9 mouse cellular contexts compared by ENCODE assay signal in genomic region chr6:115694441-115694842, GRCm38 (mm10). TPM values are rescaled to one million over a fixed set of nuclear protein-coding genes. Genes with fewer than 3 reads are reported as not detected.
DNase-seq lines count a peak whose midpoint lies in the region; ATAC-seq lines count a peak whose summit lies in the region.
"Had no signal": no experiment of that assay in that cellular context is flagged by ENCODE, and none has a peak within 500 bp of the region (broad histone marks: within the 10 kb centered on the region; RNA-seq: fewer than 3 reads in every experiment).

No protein-coding gene starts in this region.

- no peak overlapping the region for H3K27ac ChIP-seq in forebrain, embryonic 14.5 days (ENCODE audit: low read depth, low read length)
- H3K27ac ChIP-seq: hindbrain, embryonic 15.5 days had no signal

- no peak for ATAC-seq in forebrain, embryonic 14.5 days

- intact Hi-C loops in heart, postnatal 10 days (cut with DNase I) = no loop called here

- no peak overlapping the region for H3K4me3 ChIP-seq in forebrain, embryonic 14.5 days (ENCODE audit: low read depth, low read length)
- H3K4me3 ChIP-seq: hindbrain, embryonic 15.5 days had no signal

- H3K27me3 ChIP-seq in forebrain, embryonic 14.5 days (replicated peaks; ENCODE audit: control insufficient read depth, insufficient read depth, low read length) = no peaks in the 10 kb centered on the region
- H3K27me3 ChIP-seq: hindbrain, embryonic 15.5 days had no signal

- no peak overlapping the region for H3K4me2 ChIP-seq in forebrain, embryonic 14.5 days (ENCODE audit: low read length)
- H3K4me2 ChIP-seq: hindbrain, embryonic 15.5 days had no signal

- H3K9me3 ChIP-seq in forebrain, embryonic 14.5 days (replicated peaks; ENCODE audit: control insufficient read depth, low read length) = no peaks in the 10 kb centered on the region
- H3K9me3 ChIP-seq: hindbrain, embryonic 15.5 days had no signal

- DNase-seq in layer of hippocampus, adult 9-11 months = peak; percentile 52
- DNase-seq in layer of hippocampus, adult 18-20 months (ENCODE audit: low spot score in 2 of 2) = no peak
- DNase-seq in cerebellum, postnatal 36 days = peak; percentile 17 to 35
- DNase-seq in heart, postnatal 10 days = peak; percentile 78 to 79
- DNase-seq in right cerebral cortex, postnatal 10 days (ENCODE audit: low spot score in 2 of 2) = peak; percentile 58 to 73
- no peak for DNase-seq in MN1 (ENCODE audit: low spot score)
- no peak for DNase-seq in forebrain, embryonic 14.5 days (ENCODE audit: low spot score)
- no peak for DNase-seq in testis, postnatal 10 days (ENCODE audit: low spot score)

- H3K4me1 ChIP-seq in forebrain, embryonic 14.5 days (ENCODE audit: control insufficient read depth, insufficient read depth, low read length) = no peaks in the 10 kb centered on the region

- H3K36me3 ChIP-seq in forebrain, embryonic 14.5 days (ENCODE audit: control insufficient read depth, insufficient read depth, low read length) = no peaks in the 10 kb centered on the region
- H3K36me3 ChIP-seq: hindbrain, embryonic 15.5 days had no signal

- no peak overlapping the region for H3K9ac ChIP-seq in forebrain, embryonic 14.5 days (ENCODE audit: low read length)
- H3K9ac ChIP-seq: hindbrain, embryonic 15.5 days had no signal

- whole genome bisulfite sequencing in forebrain, embryonic 14.5 days = 57% methylated on average over 9 of the region's 9 CpGs

RNA-seq across cellular contexts. Expression of gene Raf1, which starts 18.0 kb away (rescaled TPM):
- 10 to 100 TPM; 78.5 to 79.3 TPM for total RNA-seq in layer of hippocampus, adult 18-20 months (2021)
- total RNA-seq in heart, postnatal 10 days (2021) = 100 to 1,000 TPM; 111 to 119 TPM
- 150 and 158 TPM in 2 replicates for polyA plus RNA-seq in forebrain, embryonic 14.5 days (2014; fragmentation: Nextera tagmentation; extraction: Ambion mirVana)

Comparison
In these comparisons a context has a peak if more than half of its experiments do, and no peak if none do; other contexts are left out.
1. DNase-seq: peak in layer of hippocampus, adult 9-11 months (single experiment), cerebellum, postnatal 36 days (2 of 2), heart, postnatal 10 days (2 of 2) and right cerebral cortex, postnatal 10 days (2 of 2); none in layer of hippocampus, adult 18-20 months (0 of 2), MN1 (single experiment), forebrain, embryonic 14.5 days (single experiment) and testis, postnatal 10 days (single experiment).